18 mouse cellular contexts compared by ENCODE assay signal in genomic region chr13:69832578-69832977, GRCm38 (mm10).
"Had no signal": no experiment of that assay in that cellular context is flagged by ENCODE, and none has a peak within 500 bp of the region (broad histone marks: within the 10 kb centered on the region; RNA-seq: fewer than 3 reads in every experiment).

No protein-coding gene starts in this region.

- H3K4me3 ChIP-seq: liver, embryonic 13.5 days; liver, embryonic 15.5 days; lung, embryonic 15.5 days; megakaryocyte, embryonic 14.5 days; midbrain, embryonic 12.5 days; midbrain, embryonic 15.5 days; neural tube, embryonic 12.5 days; stomach, embryonic 15.5 days had no signal

- ATAC-seq: liver, postnatal 0 days; lung, postnatal 0 days; midbrain, embryonic 15.5 days had no signal

- DNase-seq: liver, embryonic 13.5 days; liver, postnatal 0 days; lung, adult 2 months; lung, postnatal 14 days; lung, postnatal 36 days; right cerebral cortex, postnatal 14 days; thymus, adult 18-20 months; thymus, postnatal 14 days; thymus, postnatal 36 days had no signal

- H3K4me2 ChIP-seq: liver, embryonic 13.5 days; liver, embryonic 15.5 days; lung, embryonic 15.5 days; midbrain, embryonic 12.5 days; midbrain, embryonic 15.5 days; neural tube, embryonic 12.5 days; stomach, embryonic 15.5 days had no signal

- H3K4me1 ChIP-seq: liver, embryonic 13.5 days; liver, embryonic 15.5 days; lung, embryonic 15.5 days; megakaryocyte, embryonic 14.5 days; midbrain, embryonic 12.5 days; midbrain, embryonic 15.5 days; neural tube, embryonic 12.5 days; stomach, embryonic 15.5 days had no signal

- H3K27ac ChIP-seq: liver, embryonic 13.5 days; liver, embryonic 15.5 days; lung, embryonic 15.5 days; macrophage; midbrain, embryonic 12.5 days; midbrain, embryonic 15.5 days; neural tube, embryonic 12.5 days; stomach, embryonic 15.5 days had no signal

- H3K36me3 ChIP-seq: liver, embryonic 13.5 days; liver, embryonic 15.5 days; lung, embryonic 15.5 days; midbrain, embryonic 12.5 days; midbrain, embryonic 15.5 days; neural tube, embryonic 12.5 days; stomach, embryonic 15.5 days had no signal

- H3K9me3 ChIP-seq: liver, embryonic 13.5 days; liver, embryonic 15.5 days; lung, embryonic 15.5 days; megakaryocyte, embryonic 14.5 days; midbrain, embryonic 12.5 days; midbrain, embryonic 15.5 days; neural tube, embryonic 12.5 days; stomach, embryonic 15.5 days had no signal

- H3K27me3 ChIP-seq: liver, embryonic 13.5 days; liver, embryonic 15.5 days; lung, embryonic 15.5 days; midbrain, embryonic 12.5 days; midbrain, embryonic 15.5 days; neural tube, embryonic 12.5 days; stomach, embryonic 15.5 days had no signal

- H3K9ac ChIP-seq: liver, embryonic 13.5 days; liver, embryonic 15.5 days; liver, postnatal 0 days; lung, embryonic 15.5 days; midbrain, embryonic 12.5 days; midbrain, embryonic 15.5 days; neural tube, embryonic 12.5 days; stomach, embryonic 15.5 days had no signal
